Mouse (Mus musculus) ES-CJ7 (cell line): ENCODE measurements at regions not wholly inside any gene's neighbourhood (a gene's known extent, or its start where the extent isn't known, plus 50 kb on each side); places are given as distances from the start of the nearest gene placed in this dataset.
A peak's percentile ranks its signal among the peaks of the same experiment; 100 is the strongest.

Experiments used
- DNase-seq: peaks from one replicate; pipeline ENCODE4 v3.0.0; 2011; ENCODE audit warnings: low read depth, low spot score

GRCm38 (mm10) chr1:61415426-61416195 lies 223.0 kb upstream of the Pard3b start:
- DNase-seq = no peak

DNA sequence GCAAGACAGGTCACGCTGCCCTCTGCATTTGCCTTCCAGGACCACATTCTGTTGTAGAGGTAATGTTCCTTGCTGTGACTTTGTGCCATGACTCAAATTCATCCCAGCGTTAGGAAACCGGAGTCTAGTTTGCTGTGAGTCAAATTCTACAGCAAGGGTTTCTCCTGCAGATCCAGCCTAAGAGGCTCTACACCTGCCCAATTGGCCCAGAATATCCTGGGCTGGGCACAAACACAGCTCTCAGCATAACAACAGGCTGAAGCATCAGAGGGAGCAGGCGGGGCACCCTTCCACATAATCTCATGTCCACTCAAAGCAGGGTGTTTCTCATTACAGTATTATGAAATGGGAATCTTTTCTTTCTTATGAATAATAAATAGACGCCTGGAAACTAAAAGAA lies 220.2 kb upstream of the Pard3b start:
- DNase-seq = peak; percentile 66

DNA sequence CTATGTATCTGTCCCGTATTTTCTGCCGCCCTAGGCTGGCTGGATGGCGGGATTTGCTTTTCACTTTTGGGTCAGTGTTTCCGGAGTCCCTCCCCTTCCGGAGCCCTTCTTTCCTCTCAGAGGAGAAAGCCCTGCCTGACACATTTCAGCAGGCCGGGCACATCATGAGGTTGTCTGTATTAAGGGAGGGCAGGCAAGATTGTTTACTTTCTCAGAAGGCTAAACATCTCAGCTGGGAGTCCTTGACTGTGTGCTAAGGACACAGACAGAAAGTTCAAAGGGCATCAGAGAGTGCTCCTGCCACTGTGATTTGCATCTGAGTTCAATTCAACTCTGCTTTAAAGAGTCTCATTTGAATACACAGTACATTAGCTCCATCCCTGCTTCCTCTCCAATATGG lies 218.8 kb upstream of the Pard3b start:
- peak; percentile 78 for DNase-seq

GRCm38 (mm10) chr1:61423253-61423652 lies 215.4 kb upstream of the Pard3b start:
- no peak for DNase-seq

GRCm38 (mm10) chr1:61428706-61429501 lies 209.7 kb upstream of the Pard3b start:
- no peak for DNase-seq

DNA sequence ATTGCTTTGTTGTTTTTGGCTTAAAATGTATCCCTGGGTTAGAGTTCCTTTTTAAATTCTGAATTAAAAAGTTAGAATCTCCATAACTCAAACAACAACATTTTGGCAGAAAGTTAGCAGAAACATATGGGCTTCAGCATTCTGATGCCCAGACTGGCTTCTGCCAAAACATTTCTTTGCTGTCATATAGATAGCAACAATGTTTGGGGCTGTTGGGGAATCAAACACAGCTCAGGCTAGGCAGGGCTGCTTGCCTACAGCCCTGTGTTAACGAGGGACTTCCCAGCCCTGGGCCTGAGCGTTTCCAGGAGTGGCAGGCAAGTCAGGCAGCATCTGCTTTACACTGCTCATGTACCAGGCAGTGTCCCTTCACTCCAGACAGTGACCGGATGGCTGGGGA lies 201.0 kb upstream of the Pard3b start:
- DNase-seq = no peak

- no peak for DNase-seq
These were observed 177.2 kb upstream of the Pard3b start for GRCm38 (mm10) chr1:61461435-61461834.

- DNase-seq = no peak
These were observed 167.9 kb upstream of the Pard3b start for GRCm38 (mm10) chr1:61470617-61471214.

DNA sequence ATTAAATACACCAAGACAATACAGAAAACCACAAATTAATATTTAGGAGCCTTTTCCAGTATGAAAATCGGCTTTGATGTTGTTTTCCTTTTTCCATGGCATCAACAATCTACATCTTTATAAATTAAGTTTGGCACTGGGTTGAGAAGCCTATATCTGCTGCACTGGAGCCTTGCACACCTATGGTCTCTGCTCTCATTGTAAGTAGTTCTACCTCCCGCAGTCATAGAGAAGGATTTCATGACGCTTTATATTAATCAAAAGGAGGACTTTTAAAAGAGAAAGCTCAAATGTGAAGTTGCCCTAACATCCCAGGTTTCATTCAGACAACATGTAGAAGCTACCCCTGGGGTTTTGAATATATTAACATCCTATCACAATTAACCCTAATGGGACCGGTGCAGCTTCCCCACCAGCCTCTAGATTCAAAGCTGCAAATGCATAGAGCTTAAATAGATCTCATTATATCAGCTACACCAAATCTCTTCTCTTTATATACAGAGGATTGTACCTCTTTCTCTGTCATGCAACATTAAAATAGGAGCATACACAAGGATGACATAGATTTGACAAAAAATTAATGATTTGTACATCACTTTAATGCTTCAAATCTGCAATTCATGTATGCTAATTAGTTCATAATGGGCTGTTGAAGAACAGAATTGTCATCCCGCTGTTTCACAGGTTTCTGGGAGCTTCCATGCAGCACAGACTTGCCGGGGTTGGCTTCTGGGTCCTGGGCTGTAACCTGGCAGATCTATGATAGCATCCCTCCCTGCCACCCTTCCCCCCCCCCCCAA lies 166.6 kb upstream of the Pard3b start:
- DNase-seq = no peak

GRCm38 (mm10) chr1:61472579-61473242 lies 165.9 kb upstream of the Pard3b start:
- DNase-seq = no peak

DNA sequence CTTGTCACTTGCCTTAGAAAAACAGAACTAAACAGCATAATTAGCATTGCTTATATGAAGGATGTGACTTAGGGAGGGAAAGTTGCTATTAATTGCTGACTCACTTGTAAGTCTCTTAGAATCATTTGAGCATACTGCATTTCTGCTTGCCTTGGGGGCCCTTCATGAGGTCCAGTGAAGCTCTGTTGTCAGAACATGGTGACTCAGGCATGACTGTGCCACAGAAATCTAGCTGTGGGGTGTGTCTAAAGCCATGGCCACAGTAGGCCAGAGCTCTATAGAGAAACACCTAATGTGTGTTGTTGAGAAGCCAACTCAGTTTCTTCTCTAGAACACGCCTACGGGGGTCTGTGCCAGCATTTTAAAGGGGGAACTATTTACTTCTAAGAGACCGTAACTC lies 153.2 kb upstream of the Pard3b start:
- no peak for DNase-seq

DNA sequence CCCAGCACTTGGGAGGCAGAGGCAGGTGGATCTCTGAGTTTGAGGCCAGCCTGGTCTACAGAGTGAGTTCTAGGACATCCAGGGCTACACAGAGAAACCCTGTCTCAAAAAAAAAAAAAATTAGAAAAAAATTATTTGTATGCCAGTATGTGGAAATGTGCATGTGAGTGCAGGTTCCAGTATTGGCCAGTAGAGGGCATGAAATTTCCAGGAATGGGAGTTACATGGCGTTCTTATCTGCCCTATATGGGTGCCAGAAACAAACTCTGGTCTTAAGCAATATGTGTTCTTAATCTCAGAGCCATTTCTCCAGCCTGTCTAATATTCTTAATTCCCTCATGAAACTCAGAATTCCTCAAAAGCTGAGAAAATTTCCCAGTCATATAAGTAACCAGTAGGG lies 113.7 kb upstream of the Pard3b start:
- peak; percentile 54 for DNase-seq

- DNase-seq = peak; percentile 48
These were observed 112.7 kb upstream of the Pard3b start for GRCm38 (mm10) chr1:61525881-61526280.

DNA sequence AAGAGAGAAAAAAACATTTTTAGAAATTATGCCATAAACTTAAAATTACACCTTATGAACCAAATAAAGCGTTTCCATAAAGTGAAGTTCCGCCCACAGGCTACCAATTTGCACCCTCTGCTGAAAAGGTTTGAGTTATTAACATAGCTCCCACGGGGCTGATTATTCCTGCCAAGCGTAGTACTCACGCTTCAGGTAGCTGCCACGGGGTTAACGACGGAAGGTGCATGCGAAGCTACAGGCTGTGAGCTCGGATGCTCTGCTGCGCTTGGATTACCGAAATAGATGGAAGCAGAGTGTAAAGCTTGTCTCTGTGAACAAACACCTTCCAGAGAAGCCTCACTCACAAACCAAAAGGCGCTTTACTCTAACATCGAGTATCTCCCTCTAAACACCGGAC lies 109.9 kb upstream of the Pard3b start:
- peak; percentile 21 for DNase-seq

DNA sequence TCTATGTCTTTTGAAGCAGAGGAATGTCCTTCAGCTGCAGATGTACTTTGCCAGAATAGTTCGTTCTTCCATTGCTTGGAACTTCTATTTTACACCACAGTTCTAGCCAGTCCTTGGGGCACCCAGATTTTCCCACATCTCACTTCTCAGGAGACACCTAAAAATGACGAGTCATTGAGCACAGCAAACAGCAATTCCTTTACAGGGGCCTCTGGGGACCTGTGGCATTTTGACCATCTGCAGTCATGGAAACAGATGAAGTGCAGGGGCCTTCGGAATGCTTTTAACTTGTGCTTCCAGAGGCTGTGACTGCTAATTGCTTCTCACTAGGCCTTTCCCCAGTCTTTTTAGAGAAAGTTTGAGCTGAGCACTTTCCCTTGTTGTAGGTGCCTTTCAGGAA lies 108.5 kb upstream of the Pard3b start:
- no peak for DNase-seq

GRCm38 (mm10) chr1:61531487-61531886 lies 107.1 kb upstream of the Pard3b start:
- DNase-seq = no peak

DNA sequence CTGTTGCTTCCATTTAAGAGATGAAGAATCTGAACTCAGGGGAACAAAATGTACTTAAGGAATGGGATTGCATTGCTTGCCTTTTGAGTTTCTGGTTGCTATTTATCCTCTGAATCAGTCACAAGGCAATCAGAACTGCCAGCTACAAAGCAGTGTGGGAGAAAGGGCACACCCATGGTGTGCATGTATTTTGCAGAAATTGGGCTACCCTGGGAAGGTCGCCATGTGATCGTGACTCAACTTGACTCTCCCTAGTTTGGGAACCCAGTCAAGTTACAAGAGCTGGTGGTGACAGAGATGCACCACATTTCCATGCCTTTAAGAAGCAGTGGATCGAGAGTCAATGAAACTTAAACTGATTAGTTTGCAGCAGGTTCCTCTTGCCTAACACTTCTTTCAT lies 98.5 kb upstream of the Pard3b start:
- no peak for DNase-seq

DNA sequence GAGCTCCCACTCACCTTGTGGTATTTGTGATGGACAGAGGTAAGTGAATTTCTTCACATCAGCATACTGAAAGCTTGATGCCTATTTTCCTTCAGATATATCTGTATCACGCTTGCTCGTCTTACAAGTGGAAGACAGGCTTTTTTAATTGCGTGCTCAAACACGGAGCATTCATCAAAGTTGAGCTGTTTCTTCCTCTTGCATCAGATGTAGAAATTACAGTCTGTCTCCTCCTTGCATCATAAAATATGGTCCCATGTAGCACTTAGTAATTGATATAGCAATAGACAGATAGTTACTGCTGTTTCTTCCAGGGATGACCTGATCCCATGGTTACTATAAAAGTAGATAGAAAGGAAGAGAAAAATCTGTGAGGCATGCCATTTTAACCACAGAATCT lies 97.5 kb upstream of the Pard3b start:
- no peak for DNase-seq

GRCm38 (mm10) chr1:61552577-61553517 lies 85.8 kb upstream of the Pard3b start:
- no peak for DNase-seq

DNA sequence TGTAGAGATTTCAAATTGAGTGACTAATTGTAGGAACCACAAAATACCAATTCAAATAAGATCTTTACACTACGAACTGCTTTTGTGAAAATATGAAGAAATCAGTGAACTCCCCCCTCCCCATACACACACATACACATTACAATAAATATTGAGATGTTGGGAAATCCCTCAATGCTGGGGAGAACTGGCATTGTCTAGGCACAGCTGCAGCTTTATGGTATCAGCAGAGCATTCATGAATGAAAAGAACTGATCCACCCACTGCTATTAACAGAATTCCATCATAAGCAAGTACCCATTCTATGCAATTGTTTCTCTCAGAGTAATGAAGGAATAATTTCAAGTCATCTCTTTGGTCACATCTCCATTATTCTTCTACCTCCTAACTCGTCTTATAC lies 79.1 kb upstream of the Pard3b start:
- DNase-seq = no peak
